7 mouse cellular contexts compared by ENCODE assay signal in the genomic region with DNA sequence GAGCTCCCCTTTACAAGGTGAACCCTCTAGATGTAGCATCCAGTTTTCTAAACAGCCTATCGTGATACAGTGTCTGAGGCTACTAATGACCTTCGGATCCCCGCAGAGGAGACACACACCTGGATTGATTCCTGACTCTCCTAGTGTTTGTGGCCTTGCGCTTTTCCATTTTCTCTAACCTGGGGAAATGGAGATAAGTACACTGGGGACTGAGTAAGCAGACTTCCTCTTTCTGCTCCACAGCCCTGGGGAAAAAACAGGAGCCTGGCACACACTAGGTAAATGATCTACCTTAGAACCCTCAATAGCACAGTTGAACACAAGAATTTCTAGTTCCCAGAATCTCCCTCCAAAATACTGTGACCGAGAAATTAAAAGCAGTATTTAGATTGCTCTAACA. TPM values are rescaled to one million over a fixed set of nuclear protein-coding genes. Genes with fewer than 3 reads are reported as not detected.
DNase-seq lines count a peak whose midpoint lies in the region; ATAC-seq and TF ChIP-seq lines count a peak whose summit lies in the region.

No protein-coding gene starts in this region.

- H3K9me3 ChIP-seq in ES-Bruce4 (replicated peaks; ENCODE audit: control insufficient read depth, insufficient read depth, low read length, poor library complexity, severe bottlenecking): peaks cover 6% of the 10 kb centered on the region
- no peaks in the 10 kb centered on the region for H3K9me3 ChIP-seq in embryonic facial prominence, embryonic 11.5 days (replicated peaks; ENCODE audit: control insufficient read depth, low read length)
- H3K9me3 ChIP-seq in intestine, postnatal 0 days (ENCODE audit: control insufficient read depth): no peaks in the 10 kb centered on the region
- no peaks in the 10 kb centered on the region for H3K9me3 ChIP-seq in liver, embryonic 16.5 days (replicated peaks; ENCODE audit: control insufficient read depth, low read length)

- 58% methylated on average over 5 of the region's 5 CpGs for WGBS in embryonic facial prominence, embryonic 11.5 days
- 50% methylated on average over 5 of the region's 5 CpGs for WGBS in intestine, postnatal 0 days
- WGBS in liver, embryonic 16.5 days (ENCODE audit: insufficient replicate concordance): 42% methylated on average over 5 of the region's 5 CpGs

- no peak for ATAC-seq in embryonic facial prominence, embryonic 11.5 days (replicated peaks; ENCODE audit: insufficient number of reproducible peaks, low FRiP score, low TSS enrichment, low read depth)
- no peak for ATAC-seq in intestine, postnatal 0 days
- ATAC-seq in liver, embryonic 16.5 days (ENCODE audit: low read depth): no peak

- TF ChIP-seq CTCF in ES-Bruce4 (IDR thresholded peaks at IDR 0.05; ENCODE audit: low read depth, low read length): no peak
- TF ChIP-seq CTCF in intestine, postnatal 0 days (IDR thresholded peaks at IDR 0.05; ENCODE audit: low read depth): no peak

- TF ChIP-seq EP300 in ES-Bruce4 (IDR thresholded peaks at IDR 0.05; ENCODE audit: insufficient read depth, low read depth, low read length): no peak

- H3K36me3 ChIP-seq in ES-Bruce4 (ENCODE audit: control insufficient read depth, insufficient read depth, low read length, poor library complexity, severe bottlenecking): no peaks in the 10 kb centered on the region
- H3K36me3 ChIP-seq in embryonic facial prominence, embryonic 11.5 days (replicated peaks; ENCODE audit: control insufficient read depth, insufficient read depth, low read depth, low read length): no peaks in the 10 kb centered on the region; the same call in 1 of the 2 replicates
- H3K36me3 ChIP-seq in intestine, postnatal 0 days (ENCODE audit: control insufficient read depth, insufficient read depth): no peaks in the 10 kb centered on the region; the same call in 1 of the 2 replicates
- no peaks in the 10 kb centered on the region for H3K36me3 ChIP-seq in liver, embryonic 16.5 days (ENCODE audit: control insufficient read depth, insufficient read depth)

- H3K27ac ChIP-seq in ES-Bruce4 (ENCODE audit: insufficient read depth, low read length): no peak overlapping the region
- H3K27ac ChIP-seq in embryonic facial prominence, embryonic 11.5 days (replicated peaks; ENCODE audit: low read depth, low read length): no peak overlapping the region
- H3K27ac ChIP-seq in intestine, postnatal 0 days (ENCODE audit: low read depth, low read length): no peak overlapping the region
- H3K27ac ChIP-seq in liver, embryonic 16.5 days (ENCODE audit: low read length): no peak overlapping the region

- H3K4me1 ChIP-seq in ES-Bruce4 (ENCODE audit: control insufficient read depth, insufficient read depth, low read length): no peaks in the 10 kb centered on the region
- H3K4me1 ChIP-seq in embryonic facial prominence, embryonic 11.5 days (ENCODE audit: control insufficient read depth, insufficient read depth, low read length): no peaks in the 10 kb centered on the region; the same call in 1 of the 2 replicates
- H3K4me1 ChIP-seq in intestine, postnatal 0 days (replicated peaks; ENCODE audit: control insufficient read depth, insufficient read depth, low read length): 0 out of 2 replicates have a peak, but pooled peaks cover 7% of the 10 kb centered on the region
- H3K4me1 ChIP-seq in liver, embryonic 16.5 days (ENCODE audit: control insufficient read depth, low read depth, low read length): peaks cover 29% of the 10 kb centered on the region

- H3K9ac ChIP-seq in ES-Bruce4 (ENCODE audit: low read depth, poor library complexity, severe bottlenecking): peak overlapping the region; percentile 94; the same call in 1 of the 2 replicates
- peak overlapping the region; percentile 98; the same call in 1 of the 2 replicates for H3K9ac ChIP-seq in embryonic facial prominence, embryonic 11.5 days (replicated peaks; ENCODE audit: low read length)
- no peak overlapping the region for H3K9ac ChIP-seq in intestine, postnatal 0 days (ENCODE audit: low read depth, low read length)
- H3K9ac ChIP-seq in liver, embryonic 16.5 days (ENCODE audit: low read depth, low read length): no peak overlapping the region

- TF ChIP-seq POLR2A in ES-Bruce4 (IDR thresholded peaks at IDR 0.05; ENCODE audit: insufficient read depth, low read length): no peak

- H3K27me3 ChIP-seq in ES-Bruce4 (ENCODE audit: control insufficient read depth, insufficient read depth, low read length, poor library complexity, severe bottlenecking): no peaks in the 10 kb centered on the region
- H3K27me3 ChIP-seq in embryonic facial prominence, embryonic 11.5 days (ENCODE audit: control insufficient read depth, insufficient read depth, low read length): no peaks in the 10 kb centered on the region
- no peaks in the 10 kb centered on the region for H3K27me3 ChIP-seq in intestine, postnatal 0 days (replicated peaks; ENCODE audit: control insufficient read depth, insufficient read depth, low read length)
- H3K27me3 ChIP-seq in liver, embryonic 16.5 days (ENCODE audit: control insufficient read depth, insufficient read depth, low read depth, low read length): no peaks in the 10 kb centered on the region

- H3K4me2 ChIP-seq in embryonic facial prominence, embryonic 11.5 days (ENCODE audit: low read depth, low read length): peak overlapping the region; percentile 98; the same call in 1 of the 2 replicates
- H3K4me2 ChIP-seq in intestine, postnatal 0 days (replicated peaks; ENCODE audit: low read depth): peak overlapping the region; percentile 99; the same call in 1 of the 2 replicates
- peak overlapping the region; percentile 98 for H3K4me2 ChIP-seq in liver, embryonic 16.5 days (ENCODE audit: low read depth, low read length)

- DNase-seq in embryonic facial prominence, embryonic 11.5 days (ENCODE audit: low spot score): no peak
- DNase-seq in ovary, postnatal 10 days (ENCODE audit: low spot score): no peak
- no peak for DNase-seq in frontal cortex, postnatal 10 days (ENCODE audit: low spot score in 2 of 2)
- DNase-seq in spleen, postnatal 14 days (ENCODE audit: low spot score in 2 of 2): no peak

- no peak overlapping the region for H3K4me3 ChIP-seq in ES-Bruce4 (ENCODE audit: low read depth, low read length)
- no peak overlapping the region for H3K4me3 ChIP-seq in embryonic facial prominence, embryonic 11.5 days (ENCODE audit: low read depth, low read length)
- H3K4me3 ChIP-seq in intestine, postnatal 0 days (ENCODE audit: low read depth, low read length): no peak overlapping the region
- no peak overlapping the region for H3K4me3 ChIP-seq in liver, embryonic 16.5 days (ENCODE audit: low read depth, low read length)

RNA-seq across cellular contexts. Expression of a gene that starts 0.8 kb away (rescaled TPM):
- 55.6 and 62.5 TPM in 2 replicates for polyA plus RNA-seq in ES-Bruce4 (2011; ENCODE audit: insufficient read depth, insufficient read length, low read depth, missing spikeins)
- 72.6 and 73.2 TPM in 2 replicates for polyA plus RNA-seq in embryonic facial prominence, embryonic 11.5 days (2014; fragmentation: Nextera tagmentation; extraction: Ambion mirVana)
- polyA plus RNA-seq in intestine, postnatal 0 days (2015; fragmentation: Nextera tagmentation; extraction: Ambion mirVana): 10.7 and 12.1 TPM in 2 replicates
- polyA plus RNA-seq in liver, embryonic 16.5 days (2015; fragmentation: Nextera tagmentation; extraction: Ambion mirVana): 8.7 and 9.2 TPM in 2 replicates

RNA-seq across cellular contexts. Expression of a gene that starts 21.7 kb away (rescaled TPM):
- 148 and 170 TPM in 2 replicates for polyA plus RNA-seq in ES-Bruce4 (2011; ENCODE audit: insufficient read depth, insufficient read length, low read depth, missing spikeins)
- 294 and 301 TPM in 2 replicates for polyA plus RNA-seq in embryonic facial prominence, embryonic 11.5 days (2014; fragmentation: Nextera tagmentation; extraction: Ambion mirVana)
- polyA plus RNA-seq in intestine, postnatal 0 days (2015; fragmentation: Nextera tagmentation; extraction: Ambion mirVana): 85.5 and 93.7 TPM in 2 replicates
- polyA plus RNA-seq in liver, embryonic 16.5 days (2015; fragmentation: Nextera tagmentation; extraction: Ambion mirVana): 91.6 and 103 TPM in 2 replicates

RNA-seq across cellular contexts. Expression of a gene that starts 42.3 kb away (rescaled TPM):
- polyA plus RNA-seq in ES-Bruce4 (2011; ENCODE audit: insufficient read depth, insufficient read length, low read depth, missing spikeins): 17.0 TPM in 2 replicates
- polyA plus RNA-seq in embryonic facial prominence, embryonic 11.5 days (2014; fragmentation: Nextera tagmentation; extraction: Ambion mirVana): 10.5 and 10.6 TPM in 2 replicates
- 6.5 and 6.8 TPM in 2 replicates for polyA plus RNA-seq in intestine, postnatal 0 days (2015; fragmentation: Nextera tagmentation; extraction: Ambion mirVana)
- polyA plus RNA-seq in liver, embryonic 16.5 days (2015; fragmentation: Nextera tagmentation; extraction: Ambion mirVana): 1.4 and 1.9 TPM in 2 replicates

Comparison
In these comparisons a context has a peak if more than half of its experiments do, and no peak if none do; other contexts are left out.
1. H3K9ac ChIP-seq: peak in ES-Bruce4 (single experiment) and embryonic facial prominence, embryonic 11.5 days (single experiment); none in intestine, postnatal 0 days (single experiment) and liver, embryonic 16.5 days (single experiment).
2. Peak in every context shown above with its lines, with median percentiles within 50 percentile points of each other: H3K4me2 ChIP-seq.